Comparison of ENCODE assay signal across 8 mouse cellular contexts in the genomic region with DNA sequence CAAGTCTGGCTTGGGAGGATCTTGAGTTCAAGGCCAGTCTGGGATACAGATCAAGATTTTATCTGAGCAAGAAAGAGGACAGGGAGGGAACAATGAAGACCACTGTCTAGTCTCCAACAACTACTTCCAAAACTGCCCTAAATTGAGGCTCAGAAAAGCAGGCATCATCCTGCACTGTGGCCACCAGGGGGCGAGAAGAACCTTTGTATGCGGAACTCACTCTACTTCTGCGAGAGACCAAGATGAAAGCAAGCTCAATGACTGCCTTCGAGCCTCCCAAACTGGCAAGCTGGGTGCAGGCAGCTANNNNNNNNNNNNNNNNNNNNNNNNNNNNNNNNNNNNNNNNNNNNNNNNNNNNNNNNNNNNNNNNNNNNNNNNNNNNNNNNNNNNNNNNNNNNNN. TPM values are rescaled to one million over a fixed set of nuclear protein-coding genes. Genes with fewer than 3 reads are reported as not detected.
DNase-seq lines count a peak whose midpoint lies in the region; ATAC-seq lines count a peak whose summit lies in the region.
"Had no signal": no experiment of that assay in that cellular context is flagged by ENCODE, and none has a peak within 500 bp of the region (broad histone marks: within the 10 kb centered on the region; RNA-seq: fewer than 3 reads in every experiment).

No protein-coding gene starts in this region.

- no peaks in the 10 kb centered on the region for H3K4me1 ChIP-seq in embryonic facial prominence, embryonic 14.5 days (ENCODE audit: control insufficient read depth, insufficient read depth, low read length)
- H3K4me1 ChIP-seq: liver, embryonic 15.5 days had no signal

- H3K4me2 ChIP-seq in embryonic facial prominence, embryonic 14.5 days (ENCODE audit: low read depth, low read length), result no peak overlapping the region
- H3K4me2 ChIP-seq: liver, embryonic 15.5 days had no signal

- intact Hi-C loops in heart, postnatal 14 days (cut with DNase I), result loop anchor here (1.0 to 2.0 kb wide), 2 partner anchors 11 to 125 kb away; no protein-coding TSS in a partner anchor

- ATAC-seq in embryonic facial prominence, embryonic 14.5 days (ENCODE audit: low read depth), result 0 out of 2 replicates have a peak, but pooled peaks have one; percentile 47
- ATAC-seq in megakaryocyte, adult 5-6 weeks (ENCODE audit: poor library complexity, severe bottlenecking), result peak; percentile 87

- peaks cover 97% of the 10 kb centered on the region for H3K36me3 ChIP-seq in embryonic facial prominence, embryonic 14.5 days (ENCODE audit: control insufficient read depth, insufficient read depth, low read length)

- H3K27me3 ChIP-seq in embryonic facial prominence, embryonic 14.5 days (replicated peaks; ENCODE audit: control insufficient read depth, insufficient read depth, low read length), result no peaks in the 10 kb centered on the region
- H3K27me3 ChIP-seq: liver, embryonic 15.5 days had no signal

- no peak overlapping the region for H3K4me3 ChIP-seq in embryonic facial prominence, embryonic 14.5 days (ENCODE audit: low read depth, low read length)
- H3K4me3 ChIP-seq: liver, embryonic 15.5 days had no signal

- peak; percentile 78 for DNase-seq in ES-CJ7 (ENCODE audit: low read depth, low spot score)
- DNase-seq in adrenal gland, postnatal 14 days, result peak; percentile 90
- peak; percentile 87 for DNase-seq in embryonic facial prominence, embryonic 14.5 days (ENCODE audit: low spot score)
- peak; percentile 77 to 85 for DNase-seq in heart, postnatal 14 days
- DNase-seq in layer of hippocampus, adult 9-10 months (ENCODE audit: low spot score), result peak; percentile 69
- DNase-seq in skeletal muscle tissue, adult 2 months (ENCODE audit: low read depth, low spot score), result peak; percentile 60

- 5% methylated on average over 4 of the region's 4 CpGs for WGBS in embryonic facial prominence, embryonic 14.5 days

- no peaks in the 10 kb centered on the region for H3K9me3 ChIP-seq in embryonic facial prominence, embryonic 14.5 days (ENCODE audit: control insufficient read depth, low read length)
- H3K9me3 ChIP-seq: liver, embryonic 15.5 days had no signal

- no peak overlapping the region for H3K27ac ChIP-seq in embryonic facial prominence, embryonic 14.5 days (replicated peaks; ENCODE audit: low read depth, low read length)
- H3K27ac ChIP-seq: liver, embryonic 15.5 days had no signal

- H3K9ac ChIP-seq in embryonic facial prominence, embryonic 14.5 days (ENCODE audit: low read depth, low read length), result no peak overlapping the region
- H3K9ac ChIP-seq: liver, embryonic 15.5 days had no signal

RNA-seq across cellular contexts. Expression of gene Atp8b2, which starts 9.9 kb away (rescaled TPM):
- 33.7 and 46.4 TPM in 2 replicates for total RNA-seq in adrenal gland, postnatal 14 days (2021)
- 22.5 and 23.8 TPM in 2 replicates for polyA plus RNA-seq in embryonic facial prominence, embryonic 14.5 days (2014; fragmentation: Nextera tagmentation; extraction: Ambion mirVana)
- total RNA-seq in heart, postnatal 14 days (2021), result 10 to 100 TPM; 39.5 to 45.4 TPM
- total RNA-seq in megakaryocyte, adult 5-6 weeks (2015), result 11.6 and 17.5 TPM in 2 replicates
- total RNA-seq in megakaryocyte, adult 5-6 weeks (2017), result 37.2 and 37.3 TPM in 2 replicates

RNA-seq across cellular contexts. Expression of gene Il6ra, which starts 40.4 kb away (rescaled TPM):
- total RNA-seq in adrenal gland, postnatal 14 days (2021), result 11.3 and 11.5 TPM in 2 replicates
- 1.4 and 2.3 TPM in 2 replicates for polyA plus RNA-seq in embryonic facial prominence, embryonic 14.5 days (2014; fragmentation: Nextera tagmentation; extraction: Ambion mirVana)
- 1 to 10 TPM; 4.9 to 5.5 TPM for total RNA-seq in heart, postnatal 14 days (2021)
- total RNA-seq in megakaryocyte, adult 5-6 weeks (2015), result 147 and 166 TPM in 2 replicates
- total RNA-seq in megakaryocyte, adult 5-6 weeks (2017), result 63.8 and 71.2 TPM in 2 replicates

RNA-seq across cellular contexts. Expression of gene Hax1, which starts 45.2 kb away (rescaled TPM):
- 100 and 124 TPM in 2 replicates for total RNA-seq in adrenal gland, postnatal 14 days (2021)
- polyA plus RNA-seq in embryonic facial prominence, embryonic 14.5 days (2014; fragmentation: Nextera tagmentation; extraction: Ambion mirVana), result 123 and 127 TPM in 2 replicates
- total RNA-seq in heart, postnatal 14 days (2021), result 10 to 100 TPM; 41.7 to 48.2 TPM
- 97.5 and 114 TPM in 2 replicates for total RNA-seq in megakaryocyte, adult 5-6 weeks (2015)
- 48.8 and 50.8 TPM in 2 replicates for total RNA-seq in megakaryocyte, adult 5-6 weeks (2017)
